Mouse (Mus musculus): ENCODE results near the gene Gm10563. TPM values are rescaled to one million over a fixed set of nuclear protein-coding genes. Genes with fewer than 3 reads are reported as not detected.
"Not testable (repeated sequence)": the region's sequence is repeated elsewhere in the genome, so short reads cannot be mapped to it uniquely, and the experiment has no call there.

Gm10563 gene
- polyA plus RNA-seq (2011; ENCODE audit: insufficient read depth, insufficient read length, low read depth, missing spikeins) = not detected in 2 replicates

DNA sequence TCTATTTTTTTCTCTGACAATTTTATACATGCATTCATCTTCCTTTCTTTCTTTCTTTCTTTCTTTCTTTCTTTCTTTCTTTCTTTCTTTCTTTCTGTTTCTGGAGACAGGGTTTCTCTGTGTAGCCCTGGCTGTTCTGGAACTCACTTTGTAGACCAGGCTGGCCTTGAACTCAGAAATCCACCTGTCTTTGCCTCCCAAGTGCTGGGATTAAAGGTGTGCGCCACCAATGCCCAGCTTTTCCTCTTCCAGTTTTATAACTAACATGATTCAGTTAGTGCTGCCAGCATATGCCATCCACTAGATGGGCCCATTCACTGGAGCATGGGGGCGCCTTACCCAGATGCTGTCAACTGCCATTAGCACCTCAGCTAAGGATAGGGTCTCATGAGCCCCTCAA, at the start of gene Gm10563:
Gene Gm10563, minus strand, starts transcription at position 101 of the 400 bp plus-strand sequence.
- H3K36me3 ChIP-seq (ENCODE audit: control insufficient read depth, insufficient read depth, low read length, poor library complexity, severe bottlenecking) = peaks cover 47% of the 10 kb centered on the region

DNA sequence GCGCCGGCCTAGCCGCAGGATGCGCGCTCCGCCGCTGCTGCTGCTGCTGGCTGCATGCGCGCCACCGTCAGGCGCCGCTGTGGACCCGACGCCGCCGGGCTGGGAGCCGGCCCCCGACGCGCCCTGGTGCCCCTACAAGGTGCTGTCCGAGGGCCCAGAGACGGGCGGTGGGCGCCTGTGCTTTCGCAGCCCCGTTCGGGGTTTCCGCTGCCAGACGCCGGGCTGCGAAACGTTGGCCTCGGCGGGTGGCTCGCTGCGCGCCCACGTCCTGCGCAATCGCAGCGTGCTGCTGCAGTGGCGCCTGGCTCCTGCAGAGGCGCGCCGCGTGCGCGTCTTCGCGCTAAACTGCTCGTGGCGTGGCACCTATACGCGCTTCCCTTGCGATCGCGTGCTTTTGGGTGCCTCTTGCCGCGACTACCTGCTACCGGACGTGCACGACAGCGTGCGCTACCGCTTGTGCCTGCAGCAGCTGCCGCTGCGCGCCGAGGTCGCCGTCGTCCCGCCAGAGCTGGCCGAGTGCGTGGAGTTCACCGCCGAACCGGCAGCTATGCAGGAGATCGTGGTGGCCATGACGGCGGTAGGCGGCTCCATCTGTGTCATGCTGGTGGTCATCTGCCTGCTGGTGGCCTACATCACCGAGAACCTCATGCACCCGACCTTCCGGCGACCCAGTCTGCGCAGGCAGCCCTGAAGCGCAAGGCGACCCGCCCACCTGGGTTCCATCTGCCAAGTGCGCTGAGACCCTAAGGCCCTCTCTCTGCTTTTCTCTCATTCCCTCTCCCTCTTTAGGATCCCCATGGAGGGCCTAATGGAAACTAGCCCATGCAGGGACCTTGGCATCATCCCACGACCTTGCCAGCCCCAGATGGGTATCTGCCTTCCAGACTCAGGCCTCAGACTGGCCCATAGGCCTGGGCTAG, 49.5 kb upstream of the Gm10563 start:
- no peaks in the 10 kb centered on the region for H3K27me3 ChIP-seq (ENCODE audit: control insufficient read depth, insufficient read depth, low read length, poor library complexity, severe bottlenecking)
- H3K9ac ChIP-seq (ENCODE audit: low read depth, poor library complexity, severe bottlenecking) = peak overlapping the region; percentile 64
- peak overlapping the region; percentile 70 for H3K4me3 ChIP-seq (ENCODE audit: low read depth, low read length)
- peaks cover 2% of the 10 kb centered on the region for H3K4me1 ChIP-seq (ENCODE audit: control insufficient read depth, insufficient read depth, low read length)
- TF ChIP-seq EP300 (IDR thresholded peaks at IDR 0.05; ENCODE audit: insufficient read depth, low read depth, low read length) (no peak), CTCF (IDR thresholded peaks at IDR 0.05; ENCODE audit: low read depth, low read length) (no peak), POLR2A (IDR thresholded peaks at IDR 0.05; ENCODE audit: insufficient read depth, low read length) (no peak)
- no peak overlapping the region for H3K27ac ChIP-seq (ENCODE audit: insufficient read depth, low read length)
- no peaks in the 10 kb centered on the region for H3K9me3 ChIP-seq (replicated peaks; ENCODE audit: control insufficient read depth, insufficient read depth, low read length, poor library complexity, severe bottlenecking)
- no peaks in the 10 kb centered on the region for H3K36me3 ChIP-seq (ENCODE audit: control insufficient read depth, insufficient read depth, low read length, poor library complexity, severe bottlenecking)

More for the DNA sequence above, at the start of gene Gm10563:
- H3K9me3 ChIP-seq (replicated peaks; ENCODE audit: control insufficient read depth, insufficient read depth, low read length, poor library complexity, severe bottlenecking); H3K4me3 ChIP-seq (ENCODE audit: low read depth, low read length); H3K4me1 ChIP-seq (ENCODE audit: control insufficient read depth, insufficient read depth, low read length); H3K27ac ChIP-seq (ENCODE audit: insufficient read depth, low read length); H3K9ac ChIP-seq (ENCODE audit: low read depth, poor library complexity, severe bottlenecking); H3K27me3 ChIP-seq (ENCODE audit: control insufficient read depth, insufficient read depth, low read length, poor library complexity, severe bottlenecking): not testable (repeated sequence)

- H3K9me3 ChIP-seq (replicated peaks; ENCODE audit: control insufficient read depth, insufficient read depth, low read length, poor library complexity, severe bottlenecking) = no peaks in the 10 kb centered on the region
- no peaks in the 10 kb centered on the region for H3K27me3 ChIP-seq (ENCODE audit: control insufficient read depth, insufficient read depth, low read length, poor library complexity, severe bottlenecking)
- H3K4me3 ChIP-seq (ENCODE audit: low read depth, low read length) = peak within 1 kb of the TSS; percentile 70
- H3K36me3 ChIP-seq (ENCODE audit: control insufficient read depth, insufficient read depth, low read length, poor library complexity, severe bottlenecking) = no peaks in the 10 kb centered on the region
- H3K9ac ChIP-seq (ENCODE audit: low read depth, poor library complexity, severe bottlenecking) = peak within 1 kb of the TSS; percentile 64
- peaks cover 2% of the 10 kb centered on the region for H3K4me1 ChIP-seq (ENCODE audit: control insufficient read depth, insufficient read depth, low read length)
- peak within 1 kb of the TSS; percentile 3; the same call in 1 of the 2 replicates for H3K27ac ChIP-seq (ENCODE audit: insufficient read depth, low read length)
- no peak for TF ChIP-seq POLR2A (IDR thresholded peaks at IDR 0.05; ENCODE audit: insufficient read depth, low read length)
- TF ChIP-seq EP300 (IDR thresholded peaks at IDR 0.05; ENCODE audit: insufficient read depth, low read depth, low read length) = no peak
- TF ChIP-seq CTCF (IDR thresholded peaks at IDR 0.05; ENCODE audit: low read depth, low read length) = no peak
Observed at GRCm38 (mm10) chr4:155694111-155694481, 48.9 kb upstream of the Gm10563 start, which contains the start of gene Fndc10. TSS of gene Fndc10 (plus strand) at chr4:155694342.

DNA sequence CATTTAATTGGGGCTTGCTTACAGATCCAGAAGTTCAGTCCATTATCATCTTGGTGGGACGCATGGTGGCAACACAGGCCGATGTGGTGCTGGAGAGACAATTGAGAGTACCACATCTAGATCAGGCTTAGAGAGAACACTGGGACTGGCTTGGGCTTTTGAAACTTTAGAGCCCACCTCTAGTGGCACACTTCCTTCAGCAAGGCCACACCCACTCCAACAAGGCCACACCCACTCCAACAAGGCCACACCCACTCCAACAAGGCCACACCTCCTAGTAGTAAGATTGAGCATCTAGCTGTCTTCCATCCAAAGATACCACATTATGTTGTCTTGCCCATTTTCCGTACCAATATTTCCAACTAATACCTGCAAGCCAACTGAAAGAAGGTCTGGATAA, 47.2 kb upstream of the Gm10563 start:
- Histone ChIP-seq H3K4me1 (ENCODE audit: control insufficient read depth, insufficient read depth, low read length) (peaks cover 2% of the 10 kb centered on the region), H3K9me3 (replicated peaks; ENCODE audit: control insufficient read depth, insufficient read depth, low read length, poor library complexity, severe bottlenecking) (0 out of 2 replicates have a peak, but pooled peaks cover under 1% of the 10 kb centered on the region), H3K27ac (ENCODE audit: insufficient read depth, low read length) (no peak overlapping the region), H3K4me3 (ENCODE audit: low read depth, low read length) (no peak overlapping the region), H3K27me3 (ENCODE audit: control insufficient read depth, insufficient read depth, low read length, poor library complexity, severe bottlenecking) (no peaks in the 10 kb centered on the region), H3K9ac (ENCODE audit: low read depth, poor library complexity, severe bottlenecking) (no peak overlapping the region), H3K36me3 (ENCODE audit: control insufficient read depth, insufficient read depth, low read length, poor library complexity, severe bottlenecking) (no peaks in the 10 kb centered on the region)
- TF ChIP-seq CTCF (IDR thresholded peaks at IDR 0.05; ENCODE audit: low read depth, low read length) (no peak), POLR2A (IDR thresholded peaks at IDR 0.05; ENCODE audit: insufficient read depth, low read length) (no peak), EP300 (IDR thresholded peaks at IDR 0.05; ENCODE audit: insufficient read depth, low read depth, low read length) (no peak)

GRCm38 (mm10) chr4:155690571-155691375, 45.6 kb upstream of the Gm10563 start:
- Histone ChIP-seq H3K27ac (ENCODE audit: insufficient read depth, low read length) (no peak overlapping the region), H3K36me3 (ENCODE audit: control insufficient read depth, insufficient read depth, low read length, poor library complexity, severe bottlenecking) (no peaks in the 10 kb centered on the region), H3K9me3 (replicated peaks; ENCODE audit: control insufficient read depth, insufficient read depth, low read length, poor library complexity, severe bottlenecking) (peaks cover 7% of the 10 kb centered on the region; the same call in 1 of the 2 replicates), H3K4me3 (ENCODE audit: low read depth, low read length) (no peak overlapping the region), H3K27me3 (ENCODE audit: control insufficient read depth, insufficient read depth, low read length, poor library complexity, severe bottlenecking) (no peaks in the 10 kb centered on the region), H3K9ac (ENCODE audit: low read depth, poor library complexity, severe bottlenecking) (no peak overlapping the region), H3K4me1 (ENCODE audit: control insufficient read depth, insufficient read depth, low read length) (peaks cover 2% of the 10 kb centered on the region)
- TF ChIP-seq CTCF (IDR thresholded peaks at IDR 0.05; ENCODE audit: low read depth, low read length) = no peak
- TF ChIP-seq EP300 (IDR thresholded peaks at IDR 0.05; ENCODE audit: insufficient read depth, low read depth, low read length) = no peak
- no peak for TF ChIP-seq POLR2A (IDR thresholded peaks at IDR 0.05; ENCODE audit: insufficient read depth, low read length)

GRCm38 (mm10) chr4:155687764-155688163, 42.6 kb upstream of the Gm10563 start:
- H3K27ac ChIP-seq (ENCODE audit: insufficient read depth, low read length) = peak overlapping the region; percentile 82
- not testable (repeated sequence) for H3K27me3 ChIP-seq (ENCODE audit: control insufficient read depth, insufficient read depth, low read length, poor library complexity, severe bottlenecking); H3K4me1 ChIP-seq (ENCODE audit: control insufficient read depth, insufficient read depth, low read length); H3K9ac ChIP-seq (ENCODE audit: low read depth, poor library complexity, severe bottlenecking); H3K4me3 ChIP-seq (ENCODE audit: low read depth, low read length); H3K36me3 ChIP-seq (ENCODE audit: control insufficient read depth, insufficient read depth, low read length, poor library complexity, severe bottlenecking)
- H3K9me3 ChIP-seq (replicated peaks; ENCODE audit: control insufficient read depth, insufficient read depth, low read length, poor library complexity, severe bottlenecking) = peaks cover 25% of the 10 kb centered on the region

DNA sequence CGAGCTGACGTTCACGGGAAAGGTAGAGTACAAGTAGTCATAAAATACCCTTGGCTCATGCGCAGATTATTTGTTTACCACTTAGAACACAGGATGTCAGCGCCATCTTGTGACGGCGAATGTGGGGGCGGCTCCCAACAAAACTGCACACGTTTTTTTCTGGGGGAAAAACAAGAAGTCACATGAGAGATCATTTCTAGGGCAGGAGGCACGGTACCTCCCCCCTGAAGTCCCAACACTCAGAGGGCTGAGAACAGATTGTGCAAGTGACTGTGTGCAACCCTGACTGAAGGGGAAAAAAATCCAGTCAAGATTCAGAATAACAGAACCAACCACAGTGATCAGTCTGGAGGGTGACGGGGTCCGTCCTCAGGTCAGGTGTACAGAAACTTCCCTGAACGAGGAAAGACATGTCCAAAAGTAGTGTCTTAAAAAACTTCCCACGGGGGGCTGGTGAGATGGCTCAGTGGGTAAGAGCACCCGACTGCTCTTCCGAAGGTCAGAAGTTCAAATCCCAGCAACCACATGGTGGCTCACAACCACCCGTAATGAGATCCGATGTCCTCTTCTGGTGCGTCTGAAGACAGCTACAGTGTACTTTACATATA, 38.6 kb upstream of the Gm10563 start:
- not testable (repeated sequence) for H3K4me1 ChIP-seq (ENCODE audit: control insufficient read depth, insufficient read depth, low read length); H3K27ac ChIP-seq (ENCODE audit: insufficient read depth, low read length); H3K9ac ChIP-seq (ENCODE audit: low read depth, poor library complexity, severe bottlenecking); H3K36me3 ChIP-seq (ENCODE audit: control insufficient read depth, insufficient read depth, low read length, poor library complexity, severe bottlenecking); H3K4me3 ChIP-seq (ENCODE audit: low read depth, low read length); H3K27me3 ChIP-seq (ENCODE audit: control insufficient read depth, insufficient read depth, low read length, poor library complexity, severe bottlenecking)
- peaks cover 25% of the 10 kb centered on the region for H3K9me3 ChIP-seq (replicated peaks; ENCODE audit: control insufficient read depth, insufficient read depth, low read length, poor library complexity, severe bottlenecking)
